Mouse (Mus musculus) spleen, postnatal 4 days (tissue): Measurements from ENCODE around the gene Ctnnal1.

Experiments
- DNase-seq, 2 experiments: peaks; one replicate each; pipeline ENCODE4 v3.0.0; 2022; ENCODE audit warnings: low spot score in 2 of 2

Gene Ctnnal1

DNA sequence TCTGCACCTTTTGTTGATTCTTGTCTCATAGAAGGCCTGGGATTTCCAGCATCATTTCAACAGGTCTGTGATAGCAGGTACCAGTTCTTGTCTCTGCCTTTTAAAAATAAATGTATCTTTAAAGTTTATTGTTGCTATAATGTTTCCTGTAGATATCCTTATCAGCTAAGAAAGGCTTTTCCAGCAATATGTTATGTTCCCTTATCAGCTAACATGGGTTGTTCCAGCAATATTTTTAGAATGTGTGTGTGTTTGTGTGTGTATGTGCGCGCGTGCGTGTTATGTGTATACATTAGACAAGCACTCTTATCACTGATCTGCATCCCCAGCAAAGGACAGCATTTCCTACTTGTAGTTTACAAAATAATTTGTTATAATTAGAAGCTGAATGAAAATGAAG is 3.4 kb downstream of the Ctnnal1 start:
- no peak for DNase-seq

- no peak for DNase-seq
These were observed 6.3 kb downstream of the Ctnnal1 start for GRCm38 (mm10) chr4:56858733-56859132.

GRCm38 (mm10) chr4:56856371-56856949 is 8.5 kb downstream of the Ctnnal1 start:
- no peak for DNase-seq

DNA sequence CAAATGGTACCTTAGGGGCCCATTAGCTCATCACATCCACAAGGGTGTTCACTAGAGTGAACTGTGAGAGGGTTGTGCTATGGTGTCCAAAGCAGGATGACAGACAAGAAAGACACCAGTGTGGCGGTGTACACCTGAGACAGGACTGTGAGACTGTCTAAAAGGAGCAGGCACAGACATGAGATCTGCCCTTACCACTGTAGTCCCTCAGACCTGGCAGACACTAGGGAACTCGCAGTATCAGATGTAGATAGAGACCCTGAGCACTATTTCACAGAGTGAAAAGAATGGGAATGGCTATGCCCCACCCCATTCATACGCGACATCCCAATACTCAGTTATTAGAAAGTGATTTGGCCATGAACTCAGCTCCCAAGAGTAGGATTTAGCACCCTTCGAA is 9.1 kb downstream of the Ctnnal1 start:
- no peak for DNase-seq

- DNase-seq = no peak
These were observed 14.3 kb downstream of the Ctnnal1 start for GRCm38 (mm10) chr4:56850724-56851123.

DNA sequence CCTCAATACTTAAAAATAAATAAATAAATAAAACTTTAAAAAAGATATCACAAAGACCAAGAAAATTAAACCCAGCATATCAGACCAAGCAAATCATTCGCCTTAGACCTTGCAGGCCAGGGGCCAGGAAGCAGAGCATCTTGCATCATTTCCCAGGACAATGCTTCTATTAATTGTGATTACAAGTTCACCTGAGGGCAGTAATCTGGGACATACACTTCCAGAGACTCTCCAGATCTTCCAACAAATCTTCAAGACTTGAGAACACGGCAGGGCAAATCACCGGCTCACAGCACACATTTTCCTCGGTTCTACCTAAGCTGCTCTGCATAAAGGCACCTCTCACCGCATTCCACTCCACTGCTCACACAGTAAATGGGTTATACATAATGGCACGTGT is 16.9 kb downstream of the Ctnnal1 start:
- DNase-seq = no peak

GRCm38 (mm10) chr4:56847400-56847799 is 17.6 kb downstream of the Ctnnal1 start:
- DNase-seq = no peak

DNA sequence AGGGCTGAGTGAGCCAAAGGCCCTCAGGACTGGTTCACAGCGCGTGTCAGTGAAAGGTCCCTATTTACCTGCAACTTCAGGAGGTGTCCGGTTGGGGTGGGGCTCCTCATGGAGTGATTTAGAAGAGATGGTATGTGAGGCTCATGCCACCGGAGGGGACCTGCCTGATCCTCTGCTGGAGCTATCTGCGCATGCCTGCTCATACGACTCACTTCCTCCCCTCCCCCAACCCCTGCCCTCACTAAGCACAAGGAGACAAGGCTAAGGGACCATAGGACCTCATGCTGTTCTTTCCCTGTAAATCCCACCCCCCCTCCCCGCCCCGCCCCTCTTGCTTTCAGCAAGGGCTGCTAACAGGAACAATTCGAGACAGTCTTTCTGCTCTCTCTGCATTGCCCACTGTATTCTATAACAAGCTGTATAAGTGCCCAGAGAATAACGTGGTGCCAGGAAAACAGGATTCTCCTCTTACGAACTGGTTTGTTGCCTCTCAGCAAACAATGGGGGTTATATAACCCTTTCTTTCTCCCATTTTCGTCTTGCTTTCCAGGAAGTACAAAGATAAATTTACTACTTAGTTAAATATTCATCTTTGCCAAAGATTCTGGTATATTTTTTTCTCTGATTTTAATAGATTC is 19.0 kb downstream of the Ctnnal1 start:
- DNase-seq = no peak

GRCm38 (mm10) chr4:56844911-56845310 is 20.1 kb downstream of the Ctnnal1 start:
- no peak for DNase-seq

DNA sequence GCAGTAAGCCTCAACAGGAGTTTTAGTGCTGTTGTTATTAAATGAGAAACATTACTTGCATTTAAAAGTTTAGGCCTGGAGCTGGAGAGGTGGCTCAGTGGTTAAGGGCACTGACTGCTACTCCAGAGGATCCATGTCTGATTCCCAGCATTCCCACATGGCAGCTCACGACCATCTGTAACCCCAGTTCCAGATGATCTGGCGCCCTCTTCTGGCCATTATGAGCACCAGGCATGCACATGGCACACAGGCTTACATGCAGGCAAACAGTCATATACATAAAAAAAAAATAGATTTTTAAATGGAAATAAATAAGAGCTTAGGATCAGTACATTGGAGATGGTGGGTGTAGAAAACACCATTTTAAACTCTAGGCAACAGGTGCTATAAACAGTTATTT is 21.0 kb downstream of the Ctnnal1 start:
- no peak for DNase-seq

GRCm38 (mm10) chr4:56842501-56842900 is 22.5 kb downstream of the Ctnnal1 start:
- no peak for DNase-seq

GRCm38 (mm10) chr4:56840297-56840696 is 24.7 kb downstream of the Ctnnal1 start:
- DNase-seq = no peak

- no peak for DNase-seq
These were observed 27.3 kb downstream of the Ctnnal1 start for GRCm38 (mm10) chr4:56837661-56838060.

GRCm38 (mm10) chr4:56831998-56832397 is 33.0 kb downstream of the Ctnnal1 start:
- no peak for DNase-seq

DNA sequence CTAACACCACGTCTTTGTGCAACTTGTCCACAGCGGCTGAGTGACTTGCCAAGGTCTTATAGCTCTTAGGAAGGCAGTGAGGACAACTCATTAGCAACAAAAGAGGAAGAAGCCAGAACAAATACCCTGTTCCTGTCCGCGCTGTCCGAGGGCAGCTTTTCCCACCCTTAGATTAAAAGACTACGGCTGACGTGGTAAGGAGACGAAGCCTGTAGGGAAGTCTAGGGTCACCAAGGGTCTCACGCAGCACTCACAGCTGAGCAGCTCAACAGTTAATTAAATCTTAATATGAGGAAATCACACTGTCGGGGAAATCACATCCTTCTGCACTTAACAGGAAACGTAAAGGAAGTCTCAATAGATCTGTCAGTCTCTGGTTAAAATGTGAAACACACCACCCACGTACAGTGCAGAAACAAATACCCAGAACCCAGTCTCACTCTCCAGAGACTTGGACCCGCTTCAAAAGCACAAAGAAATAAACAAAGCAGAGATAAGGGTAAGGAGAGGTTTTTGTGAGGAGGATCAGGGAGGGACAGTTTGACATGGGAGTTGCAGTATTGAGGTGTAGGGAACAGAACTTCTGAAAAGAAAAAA is 33.9 kb downstream of the Ctnnal1 start:
- DNase-seq = no peak

DNA sequence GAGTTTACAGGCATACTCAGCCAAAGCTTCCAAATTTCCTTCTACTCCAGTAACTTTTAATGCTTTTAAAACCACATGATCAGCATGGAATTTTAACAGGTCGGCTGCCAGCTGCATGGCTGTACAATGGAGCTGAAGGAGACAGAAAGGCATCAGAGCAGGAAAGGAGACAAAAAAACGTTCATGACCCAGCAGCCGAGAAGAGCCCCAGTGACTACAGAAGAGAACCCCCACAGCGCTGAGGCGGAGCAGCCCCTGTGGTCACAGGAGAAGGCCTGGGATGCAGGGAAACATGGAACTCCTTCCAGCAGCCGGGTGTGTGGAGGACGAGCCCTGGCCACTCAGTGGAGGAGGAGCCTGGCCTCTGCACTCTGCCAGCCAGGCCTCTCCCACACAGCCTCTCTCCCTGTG is 35.5 kb downstream of the Ctnnal1 start:
- DNase-seq = no peak

DNA sequence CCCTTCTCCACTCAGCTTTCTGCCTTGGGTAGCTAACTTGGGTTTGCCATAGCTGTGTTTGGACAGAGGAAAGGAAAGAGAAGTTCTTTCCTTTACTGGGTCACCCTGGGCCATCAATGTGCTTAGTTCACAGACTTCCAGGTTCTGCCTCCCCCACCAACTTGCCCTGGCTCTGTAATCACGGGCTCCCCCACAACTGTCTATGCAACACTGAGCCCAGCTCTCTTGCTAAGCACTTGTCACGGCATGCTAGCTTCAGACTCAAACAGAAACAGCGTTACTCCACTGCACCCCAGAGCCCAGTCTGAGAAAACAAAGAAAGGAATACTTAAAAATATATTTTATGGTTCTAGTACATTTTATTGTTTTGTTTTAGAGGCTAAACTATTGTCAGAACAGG is 36.1 kb downstream of the Ctnnal1 start:
- DNase-seq = no peak

- no peak for DNase-seq
These were observed 40.8 kb downstream of the Ctnnal1 start for GRCm38 (mm10) chr4:56824231-56824630.

GRCm38 (mm10) chr4:56820017-56820550 is 44.9 kb downstream of the Ctnnal1 start:
- no peak for DNase-seq

- no peak for DNase-seq
These were observed 49.9 kb downstream of the Ctnnal1 start for GRCm38 (mm10) chr4:56815131-56815530.

- no peak for DNase-seq
These were observed 52.9 kb downstream of the Ctnnal1 start for GRCm38 (mm10) chr4:56812096-56812495.

GRCm38 (mm10) chr4:56811642-56812041 is 53.3 kb downstream of the Ctnnal1 start:
- DNase-seq = no peak

DNA sequence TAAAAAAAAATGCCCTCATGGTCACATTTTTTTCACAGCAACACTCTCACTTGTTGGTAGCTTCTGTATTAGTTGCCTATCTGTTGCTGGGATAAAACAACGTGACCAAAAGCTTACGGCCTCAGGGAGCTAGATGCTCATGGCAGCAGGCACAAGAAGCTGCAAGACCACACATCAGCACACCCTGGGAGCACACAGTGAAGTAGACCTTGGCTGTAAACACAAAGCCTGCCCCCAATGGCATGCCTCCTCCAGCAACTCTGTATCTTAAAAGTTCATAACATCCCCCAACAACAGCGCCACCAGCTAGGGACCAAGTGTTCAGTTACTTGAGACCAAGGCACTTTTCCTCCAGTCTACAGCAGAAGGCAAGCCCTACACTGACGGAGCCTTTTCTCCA is 55.9 kb downstream of the Ctnnal1 start:
- DNase-seq = no peak
